Mouse (Mus musculus): Measurements from ENCODE around the gene Chsy1.

Chsy1 gene

GRCm38 (mm10) chr7:66200383-66200782 lies 91.1 kb downstream of the Chsy1 start:
- in situ Hi-C loops (cut with MboI, MseI), result no loop called here

DNA sequence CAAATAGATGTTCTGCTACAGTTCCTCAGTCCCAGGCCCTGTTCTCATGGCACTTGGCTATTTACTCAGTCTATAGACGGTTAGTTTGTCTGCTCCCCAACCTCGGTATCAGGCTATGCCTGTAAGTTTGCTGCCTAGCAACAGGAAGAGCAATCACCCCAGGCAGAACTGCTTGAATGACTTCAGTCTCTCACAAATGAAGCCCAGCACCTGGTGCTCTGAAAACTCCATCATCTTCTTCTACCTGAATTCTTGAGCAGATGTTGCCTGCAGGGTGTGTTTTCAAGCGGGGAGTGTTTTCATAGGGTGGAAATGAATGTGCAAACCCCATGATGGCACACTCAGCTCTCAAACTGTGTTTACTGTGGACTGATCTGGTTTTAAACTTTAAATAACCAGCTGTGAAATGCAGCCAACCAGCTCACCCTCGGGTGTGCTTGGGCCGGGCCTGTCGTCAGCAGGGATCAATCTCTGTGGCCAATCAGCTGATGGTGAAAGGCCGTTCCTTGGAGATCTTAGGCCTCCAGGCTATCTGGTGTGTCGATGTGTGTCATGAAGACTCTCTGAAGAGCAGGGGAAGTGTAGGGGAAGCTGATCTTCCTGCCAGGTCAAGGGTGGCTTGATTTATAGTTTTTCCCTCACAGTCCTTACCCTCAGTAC lies 91.6 kb downstream of the Chsy1 start:
- in situ Hi-C loops (cut with MboI, MseI), result no loop called here

DNA sequence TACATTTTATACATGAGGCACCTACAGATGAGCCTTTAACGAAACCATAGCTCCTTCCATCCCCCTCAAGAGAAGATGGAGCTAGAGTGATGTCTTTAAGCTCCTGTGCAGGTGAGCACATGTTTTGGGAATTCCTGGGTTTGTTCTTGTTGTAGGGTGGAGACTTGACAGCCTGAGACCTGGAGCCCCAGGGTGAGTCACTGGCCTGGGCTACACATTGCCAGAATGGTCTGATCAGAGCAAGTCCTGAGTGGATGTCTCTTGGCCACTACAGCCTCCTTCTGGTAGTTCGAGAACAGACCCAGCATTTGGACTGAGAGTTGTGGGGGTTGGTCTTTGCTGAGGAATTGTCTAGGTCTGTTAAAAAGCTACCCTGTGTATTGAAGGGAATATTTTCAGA lies 92.3 kb downstream of the Chsy1 start:
- in situ Hi-C loops (cut with MboI, MseI), result no loop called here

GRCm38 (mm10) chr7:66209920-66210319 lies 100.6 kb downstream of the Chsy1 start:
- in situ Hi-C loops (cut with MboI, MseI), result loop anchor here (5.0 to 10.0 kb wide), 2 partner anchors 905 to 1217 kb away; no protein-coding TSS in a partner anchor

GRCm38 (mm10) chr7:66212887-66213286 lies 103.6 kb downstream of the Chsy1 start:
- in situ Hi-C loops (cut with MboI, MseI), result loop anchor here (5.0 to 10.0 kb wide), 2 partner anchors 908 to 1214 kb away; no protein-coding TSS in a partner anchor

GRCm38 (mm10) chr7:66214477-66214876 lies 105.2 kb downstream of the Chsy1 start:
- in situ Hi-C loops (cut with MboI, MseI), result loop anchor here (5.0 to 10.0 kb wide), 2 partner anchors 910 to 1213 kb away; no protein-coding TSS in a partner anchor

GRCm38 (mm10) chr7:66215911-66216310 lies 106.6 kb downstream of the Chsy1 start:
- in situ Hi-C loops (cut with MboI, MseI), result loop anchor here in 1 of 2 experiments (10.0 kb wide), 1 partner anchor 911 kb away; no protein-coding TSS in a partner anchor

GRCm38 (mm10) chr7:66217011-66217410 lies 107.7 kb downstream of the Chsy1 start:
- in situ Hi-C loops (cut with MboI, MseI), result loop anchor here in 1 of 2 experiments (10.0 kb wide), 1 partner anchor 912 kb away; no protein-coding TSS in a partner anchor

DNA sequence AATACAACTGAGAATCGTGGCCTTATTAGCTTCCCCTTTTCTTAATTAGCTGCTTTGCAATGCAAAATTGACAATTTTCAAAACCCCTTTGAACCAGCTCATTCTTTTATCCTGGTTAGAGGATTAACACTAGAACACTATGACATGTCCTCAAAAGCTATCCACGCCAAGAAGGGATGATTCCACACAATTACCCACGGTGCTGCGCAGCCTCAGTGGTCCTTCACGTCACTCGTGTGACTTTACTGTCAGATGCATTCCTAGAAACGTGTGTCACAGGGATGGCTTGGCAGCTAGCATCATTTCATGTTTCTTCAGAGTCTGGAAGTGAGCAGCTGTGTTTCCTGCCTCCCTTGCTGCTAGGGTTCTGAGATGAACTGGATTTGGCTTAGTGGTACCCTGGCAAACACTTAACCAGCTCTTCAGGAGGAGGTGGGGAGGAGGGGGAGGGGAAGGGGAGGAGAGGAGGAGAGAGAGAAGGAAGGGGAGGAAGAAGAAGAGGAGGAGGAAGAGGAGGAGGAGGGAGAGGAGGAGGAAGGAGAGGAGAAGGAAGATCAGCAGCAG lies 108.3 kb downstream of the Chsy1 start:
- in situ Hi-C loops (cut with MboI, MseI), result loop anchor here in 1 of 2 experiments (10.0 kb wide), 1 partner anchor 913 kb away; no protein-coding TSS in a partner anchor

GRCm38 (mm10) chr7:66218193-66219014 lies 109.1 kb downstream of the Chsy1 start:
- in situ Hi-C loops (cut with MboI, MseI), result loop anchor here in 1 of 2 experiments (10.0 kb wide), 1 partner anchor 914 kb away; no protein-coding TSS in a partner anchor

DNA sequence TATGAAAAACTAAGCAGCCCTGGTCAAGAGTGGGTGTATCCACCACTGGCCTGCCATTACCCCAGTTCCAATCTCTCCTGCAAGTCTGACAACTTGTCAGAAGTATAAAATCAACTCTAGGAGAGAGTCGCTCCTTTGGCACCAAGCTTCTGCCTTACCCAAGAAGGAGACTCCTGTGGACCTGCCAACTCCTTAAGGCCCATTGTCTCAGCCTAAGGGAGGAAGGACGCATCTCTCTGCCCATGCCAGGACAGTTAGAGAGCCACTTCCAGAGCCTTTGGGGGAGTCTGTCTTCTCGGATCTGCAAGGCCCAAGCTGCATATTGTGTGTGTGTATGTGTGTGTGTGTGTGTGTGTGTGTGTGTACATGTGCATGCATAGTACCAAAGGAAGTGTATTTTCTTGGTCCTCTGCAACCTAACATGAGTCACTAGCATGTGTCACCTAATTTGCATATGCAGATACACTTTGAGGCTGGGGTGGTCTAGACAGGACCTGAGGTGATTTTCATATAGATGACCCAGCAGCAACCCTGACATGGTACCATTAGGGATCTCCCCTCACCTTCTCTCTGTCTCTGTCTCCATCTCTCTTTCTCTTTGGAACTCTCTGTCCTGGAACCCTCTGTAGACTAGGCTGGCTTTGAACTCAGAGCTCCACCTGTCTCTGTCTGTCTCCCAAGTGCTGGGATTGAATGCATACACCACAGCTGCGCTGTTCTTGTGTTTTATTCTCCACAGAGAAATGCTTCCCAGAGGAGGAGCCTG lies 109.9 kb downstream of the Chsy1 start:
- in situ Hi-C loops (cut with MboI, MseI), result loop anchor here in 1 of 2 experiments (10.0 kb wide), 1 partner anchor 914 kb away; no protein-coding TSS in a partner anchor

DNA sequence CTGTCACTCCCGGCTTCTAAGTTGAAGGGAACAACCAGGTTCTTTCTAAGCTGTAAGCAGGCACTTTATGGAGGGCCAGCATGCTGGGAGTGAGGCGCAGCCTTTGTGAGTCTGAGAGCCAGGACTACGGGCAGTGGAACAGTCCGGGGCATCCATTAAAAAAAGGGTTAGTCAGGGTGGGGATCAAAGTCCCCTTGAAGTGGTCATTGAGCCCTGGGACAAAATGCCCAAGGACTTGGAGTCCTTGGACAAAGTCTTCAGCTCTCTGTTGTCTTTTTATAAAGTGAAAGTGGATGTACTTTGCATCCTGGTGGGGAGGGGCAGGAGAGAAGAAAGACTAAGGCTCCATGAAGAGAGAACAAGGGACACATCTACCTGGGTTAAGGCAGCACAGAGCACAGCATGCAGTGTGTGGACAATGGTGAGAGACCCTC lies 110.5 kb downstream of the Chsy1 start:
- in situ Hi-C loops (cut with MboI, MseI), result loop anchor here in 1 of 2 experiments (10.0 kb wide), 1 partner anchor 915 kb away; no protein-coding TSS in a partner anchor

DNA sequence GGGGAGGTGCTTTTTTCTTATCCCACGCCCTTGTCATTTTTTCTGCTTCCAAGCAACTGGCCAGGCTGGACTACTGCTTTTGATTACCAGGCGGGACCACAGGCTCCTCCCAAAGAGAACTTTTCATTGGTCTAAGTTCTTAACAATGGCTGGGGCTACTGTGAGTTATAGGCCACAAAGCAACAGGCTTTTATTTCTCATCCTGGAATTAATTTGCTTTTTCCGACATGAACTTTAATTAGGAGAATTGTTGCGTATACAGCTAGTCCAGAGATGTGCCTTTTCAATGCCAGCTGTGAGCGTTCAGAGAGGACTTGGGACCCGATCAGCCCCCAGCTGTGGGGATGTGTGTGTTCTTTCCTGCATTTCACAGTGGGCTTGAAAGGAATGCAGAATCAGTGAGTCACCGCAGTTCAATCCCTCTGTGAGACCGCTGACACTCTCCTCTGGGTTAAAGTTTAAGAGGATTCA lies 113.3 kb downstream of the Chsy1 start:
- in situ Hi-C loops (cut with MboI, MseI), result no loop called here

Measured in T-helper 17 cell (primary cell).